Mouse (Mus musculus): ENCODE results near the gene Dck.
A peak's percentile ranks its signal among the peaks of the same experiment; 100 is the strongest.

The Dck gene

GRCm38 (mm10) chr5:88791256-88792245 lies 26.8 kb downstream of the Dck start:
- DNase-seq = no peak

- no peak for DNase-seq
Observed at GRCm38 (mm10) chr5:88793676-88794075, 28.9 kb downstream of the Dck start.

- no peak for DNase-seq
Observed at GRCm38 (mm10) chr5:88795910-88796584, 31.3 kb downstream of the Dck start.

- no peak for DNase-seq
Observed at GRCm38 (mm10) chr5:88796588-88796987, 31.8 kb downstream of the Dck start.

GRCm38 (mm10) chr5:88797121-88797520 lies 32.3 kb downstream of the Dck start:
- DNase-seq = no peak

- no peak for DNase-seq
Observed at GRCm38 (mm10) chr5:88805616-88806015, 40.8 kb downstream of the Dck start.

- DNase-seq = peak; percentile 85
Observed at GRCm38 (mm10) chr5:88806278-88806677, 41.5 kb downstream of the Dck start.

- no peak for DNase-seq
Observed at GRCm38 (mm10) chr5:88807342-88807741, 42.5 kb downstream of the Dck start.

GRCm38 (mm10) chr5:88813188-88813587 lies 48.4 kb downstream of the Dck start:
- DNase-seq = no peak

GRCm38 (mm10) chr5:88814552-88814951 lies 49.8 kb downstream of the Dck start:
- no peak for DNase-seq

- no peak for DNase-seq
Observed at GRCm38 (mm10) chr5:88821542-88821941, 56.7 kb downstream of the Dck start.

- no peak for DNase-seq
Observed at GRCm38 (mm10) chr5:88824838-88825237, 60.0 kb downstream of the Dck start.

- DNase-seq = no peak
Observed at GRCm38 (mm10) chr5:88829835-88830571, 65.2 kb downstream of the Dck start.

- no peak for DNase-seq
Observed at GRCm38 (mm10) chr5:88830880-88831279, 66.1 kb downstream of the Dck start.

- no peak for DNase-seq
Observed at GRCm38 (mm10) chr5:88831935-88832334, 67.1 kb downstream of the Dck start.

Data from heart, adult 11 months (tissue).